Mouse (Mus musculus) ES-Bruce4 (cell line): ENCODE results near the gene Pcsk2. TPM values are rescaled to one million over a fixed set of nuclear protein-coding genes. Genes with fewer than 3 reads are reported as not detected.

ENCODE experiments used
- H3K27ac ChIP-seq: 2 replicates; pipeline ENCODE4 v1.5.1; 2012; ENCODE audit warnings: low read length, inconsistent platforms; ENCODE audit not compliant: insufficient read depth
- H3K27me3 ChIP-seq: 2 replicates; pipeline ENCODE4 v1.6.1; 2012; ENCODE audit warnings: mild to moderate bottlenecking, low read length, inconsistent platforms; ENCODE audit not compliant: control insufficient read depth, poor library complexity, insufficient read depth, severe bottlenecking
- H3K36me3 ChIP-seq: 2 replicates; pipeline ENCODE4 v1.6.1; 2012; ENCODE audit warnings: inconsistent platforms, mild to moderate bottlenecking, low read length, moderate library complexity; ENCODE audit not compliant: control insufficient read depth, poor library complexity, insufficient read depth, severe bottlenecking
- H3K4me1 ChIP-seq: one replicate; pipeline ENCODE4 v1.8.1; 2011; ENCODE audit warnings: low read length; ENCODE audit not compliant: control insufficient read depth, insufficient read depth
- H3K4me3 ChIP-seq: 2 replicates; pipeline ENCODE4 v1.5.1; 2011; ENCODE audit warnings: low read depth, mild to moderate bottlenecking, low read length
- H3K9ac ChIP-seq: 2 replicates; pipeline ENCODE4 v1.6.1; 2012; ENCODE audit warnings: low read depth, mild to moderate bottlenecking, inconsistent platforms; ENCODE audit not compliant: poor library complexity, severe bottlenecking
- H3K9me3 ChIP-seq: replicated peaks from 2 replicates; pipeline ENCODE4 v1.6.1; 2012; ENCODE audit warnings: mild to moderate bottlenecking, low read length, inconsistent platforms; ENCODE audit not compliant: control insufficient read depth, poor library complexity, insufficient read depth, severe bottlenecking
- CTCF ChIP-seq: IDR thresholded peaks from one replicate; pipeline ENCODE4 v1.8.1; 2011; ENCODE audit warnings: low read depth, low read length
- EP300 ChIP-seq: IDR thresholded peaks from 2 replicates; pipeline ENCODE4 v1.6.1; 2011; ENCODE audit warnings: low read depth, low read length; ENCODE audit not compliant: insufficient read depth
- POLR2A ChIP-seq: IDR thresholded peaks from one replicate; pipeline ENCODE4 v1.8.1; 2011; ENCODE audit warnings: low read length; ENCODE audit not compliant: insufficient read depth
- polyA plus RNA-seq: library from polyadenylated mRNA; stranded (reverse); fragments of >200 nt; gene quantifications from 2 replicates; pipeline ENCODE4 v1.2.4, GENCODE M21; 2011; ENCODE audit warnings: low read depth; ENCODE audit not compliant: missing spikeins, insufficient read depth, insufficient read length

Gene Pcsk2
- polyA plus RNA-seq, 1 experiment = 1.1 TPM

DNA sequence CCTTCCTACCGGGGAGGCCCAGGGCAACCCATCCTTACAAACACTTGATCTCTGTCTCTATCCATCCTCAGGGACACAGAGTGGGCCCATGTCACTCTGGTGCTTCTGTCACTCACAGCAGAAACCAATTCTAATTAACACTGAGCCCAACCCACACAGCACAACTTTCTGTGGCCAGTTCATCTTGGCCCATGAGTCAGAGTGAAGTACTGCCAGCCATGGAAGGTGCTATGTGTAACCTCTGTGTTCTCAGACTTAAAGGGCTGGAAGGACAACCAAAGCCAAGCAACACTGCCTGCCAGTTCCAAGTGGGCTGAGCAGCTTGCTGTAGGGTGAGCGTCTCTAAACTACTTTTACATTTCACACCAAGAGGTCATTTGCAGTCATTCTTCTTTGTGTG, 313.2 kb downstream of the Pcsk2 start:
- no peak for TF ChIP-seq CTCF
- no peak for TF ChIP-seq EP300
- no peak for TF ChIP-seq POLR2A
- H3K4me1 ChIP-seq = no peaks in the 10 kb centered on the region
- H3K9me3 ChIP-seq = no peaks in the 10 kb centered on the region
- H3K9ac ChIP-seq = no peak overlapping the region
- H3K36me3 ChIP-seq = no peaks in the 10 kb centered on the region
- no peaks in the 10 kb centered on the region for H3K27me3 ChIP-seq
- no peak overlapping the region for H3K27ac ChIP-seq
- no peak overlapping the region for H3K4me3 ChIP-seq

DNA sequence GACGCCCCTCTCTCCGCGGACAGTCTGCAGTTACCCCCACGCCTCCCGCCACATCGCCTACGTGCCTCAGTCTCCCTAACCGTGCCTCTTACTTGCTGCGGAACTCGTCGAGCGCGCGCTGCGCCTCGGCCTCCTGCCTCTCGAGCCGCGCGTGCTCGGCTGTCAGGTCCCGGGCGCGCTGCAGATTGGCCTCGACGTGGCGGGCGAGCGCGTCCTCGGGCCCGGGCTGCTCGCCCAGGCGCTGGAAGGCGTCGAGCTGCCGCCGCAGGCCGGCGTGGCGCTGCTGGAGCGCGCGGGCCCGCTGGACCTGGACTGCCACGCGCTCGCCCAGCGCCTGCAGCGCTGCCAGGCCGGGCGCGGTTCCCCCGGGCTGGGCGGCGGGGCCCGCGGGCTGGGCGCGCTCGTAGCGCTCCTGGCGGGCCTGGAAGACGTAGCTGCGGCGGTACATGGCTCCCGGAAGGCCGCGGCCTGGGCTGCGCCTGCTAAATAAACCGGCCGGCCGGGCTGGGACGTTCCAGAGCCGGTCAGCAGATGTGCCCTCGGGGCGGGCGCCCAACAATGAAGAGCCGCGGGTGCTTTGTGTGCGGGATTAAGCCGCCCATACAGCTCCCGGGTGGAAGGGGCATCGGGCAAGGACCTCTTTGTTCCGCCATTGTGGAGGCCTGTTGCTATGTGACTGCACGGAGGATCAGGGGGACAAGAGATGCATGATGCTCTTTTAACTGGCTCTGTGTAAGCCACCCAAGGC, 316.7 kb downstream of the Pcsk2 start, which contains the start of gene Bfsp1:
Bfsp1 (minus strand) TSS at position 690 of the 748 bp plus-strand sequence.
- no peak for TF ChIP-seq EP300
- TF ChIP-seq POLR2A = no peak
- no peak for TF ChIP-seq CTCF
- Histone ChIP-seq H3K4me1 (no peaks in the 10 kb centered on the region), H3K27ac (no peak within 1 kb of the TSS), H3K9me3 (no peaks in the 10 kb centered on the region), H3K9ac (peak within 1 kb of the TSS; percentile 69), H3K36me3 (no peaks in the 10 kb centered on the region), H3K27me3 (no peaks in the 10 kb centered on the region), H3K4me3 (peak within 1 kb of the TSS; percentile 58)

DNA sequence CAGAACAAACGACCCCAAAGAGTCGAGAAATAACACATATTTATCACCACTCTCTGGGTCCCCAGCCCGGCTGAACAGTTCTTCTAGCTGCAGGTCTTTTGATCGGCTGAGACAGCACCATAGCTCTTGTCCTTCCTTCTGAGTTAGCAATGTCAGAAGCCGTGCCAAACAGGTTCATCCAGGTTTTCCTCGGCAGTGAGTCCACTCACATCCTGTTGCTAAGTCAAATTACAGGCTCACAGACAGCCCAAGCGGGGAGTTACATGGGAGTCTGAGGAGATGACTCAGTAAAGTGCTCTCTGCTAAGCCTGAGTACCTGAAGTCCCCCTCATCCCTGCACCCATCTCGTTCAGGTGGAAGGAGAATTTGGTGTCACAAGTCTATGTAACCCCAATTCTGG, 318.6 kb downstream of the Pcsk2 start:
- Histone ChIP-seq H3K4me1 (no peaks in the 10 kb centered on the region), H3K9me3 (no peaks in the 10 kb centered on the region), H3K36me3 (no peaks in the 10 kb centered on the region), H3K4me3 (no peak overlapping the region), H3K27me3 (no peaks in the 10 kb centered on the region), H3K27ac (no peak overlapping the region), H3K9ac (no peak overlapping the region)
- TF ChIP-seq POLR2A = no peak
- TF ChIP-seq EP300 = no peak
- no peak for TF ChIP-seq CTCF
